Mouse (Mus musculus): ENCODE results near the gene F2rl1. TPM values are rescaled to one million over a fixed set of nuclear protein-coding genes. Genes with fewer than 3 reads are reported as not detected.
A peak's percentile ranks its signal among the peaks of the same experiment; 100 is the strongest.

F2rl1 gene
- total RNA-seq, 2 experiments from 2014 or later = 0.13 to 0.20 TPM

DNA sequence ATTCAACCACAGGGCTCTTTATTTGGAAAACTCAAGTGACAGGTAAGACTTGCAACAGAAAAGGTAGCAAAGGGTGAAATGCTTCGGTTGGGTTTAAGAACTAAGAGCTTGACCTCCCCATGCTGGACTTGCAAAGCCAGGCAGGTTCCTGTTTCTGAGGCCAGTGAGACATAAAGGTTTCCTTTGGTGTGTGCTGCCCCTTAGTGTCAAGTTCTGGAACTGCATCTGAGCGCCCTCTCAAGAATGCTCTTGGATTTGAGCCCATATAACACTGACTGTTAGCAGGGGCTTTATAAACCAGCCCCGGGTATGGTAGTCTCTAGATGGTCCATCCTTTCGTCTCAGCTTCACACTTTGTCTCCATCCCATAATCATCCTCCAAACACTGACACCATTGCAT is 43.6 kb downstream of the F2rl1 start:
- DNase-seq (ENCODE audit: extremely low spot score in 1 of 2, low spot score in 2 of 2) = peak; percentile 65 to 78
- intact Hi-C loops (cut with DNase I) = loop anchor here (2.0 kb wide), 1 partner anchor 91 kb away; no protein-coding TSS in a partner anchor

DNA sequence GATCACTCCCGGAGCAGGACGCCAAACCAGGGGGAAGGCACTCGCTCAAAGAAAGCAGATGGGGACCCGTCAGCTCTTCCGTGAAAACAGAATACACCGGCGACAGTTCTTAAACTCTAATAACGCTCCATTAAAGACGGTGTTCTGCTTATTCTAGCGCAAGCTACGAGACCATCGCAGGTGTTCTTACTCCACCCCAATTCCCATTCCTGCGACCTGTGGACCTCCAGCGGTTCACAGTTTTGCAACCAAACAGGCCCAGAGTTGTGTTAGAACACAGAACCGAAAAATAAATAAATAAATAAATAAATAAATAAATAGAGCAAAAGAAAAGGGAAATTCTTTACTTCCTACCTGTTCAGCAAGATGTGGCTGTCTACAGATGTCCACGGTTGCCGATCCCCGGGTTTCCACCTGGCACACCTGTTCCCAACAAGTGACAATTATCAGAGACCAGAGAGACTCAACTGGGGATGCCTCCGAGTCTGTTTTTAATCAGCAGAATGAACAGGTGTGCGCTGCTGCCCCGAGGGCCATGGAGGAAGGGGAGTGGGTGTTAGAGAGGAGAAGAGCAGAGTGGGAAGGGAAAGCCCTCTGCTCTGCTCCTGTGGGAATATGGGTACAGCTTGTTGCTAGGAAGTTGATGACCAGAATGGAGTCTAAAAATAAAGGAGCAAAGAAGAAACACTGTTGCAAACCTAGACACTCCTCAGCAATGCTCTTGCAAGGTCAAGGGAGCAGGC is 46.2 kb downstream of the F2rl1 start, which contains the start of gene S100z:
TSS of gene S100z (minus strand) at position 51 of the 743 bp plus-strand sequence.
- intact Hi-C loops (cut with DNase I) = no loop called here
- no peak for DNase-seq (ENCODE audit: extremely low spot score in 1 of 2, low spot score in 2 of 2)

DNA sequence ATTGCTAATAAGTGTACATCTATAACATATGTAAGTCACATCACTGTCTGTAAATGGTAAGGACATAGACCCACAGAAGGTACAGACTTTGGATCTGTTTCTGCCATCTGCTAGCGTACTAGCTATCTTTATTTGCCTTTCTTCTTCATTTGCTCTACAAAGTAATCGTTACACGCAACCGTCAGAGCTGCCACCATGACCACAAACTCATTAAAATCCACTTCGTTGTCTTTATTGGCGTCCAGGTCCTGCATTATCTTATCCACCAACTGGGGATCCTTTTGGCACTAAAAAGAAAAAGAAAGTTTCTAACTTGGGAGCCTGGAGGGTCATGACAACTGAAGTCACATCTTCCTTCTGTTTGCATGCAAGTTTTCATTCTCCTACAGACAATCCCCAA is 47.9 kb downstream of the F2rl1 start:
- intact Hi-C loops (cut with DNase I) = no loop called here
- no peak for DNase-seq (ENCODE audit: extremely low spot score in 1 of 2, low spot score in 2 of 2)

DNA sequence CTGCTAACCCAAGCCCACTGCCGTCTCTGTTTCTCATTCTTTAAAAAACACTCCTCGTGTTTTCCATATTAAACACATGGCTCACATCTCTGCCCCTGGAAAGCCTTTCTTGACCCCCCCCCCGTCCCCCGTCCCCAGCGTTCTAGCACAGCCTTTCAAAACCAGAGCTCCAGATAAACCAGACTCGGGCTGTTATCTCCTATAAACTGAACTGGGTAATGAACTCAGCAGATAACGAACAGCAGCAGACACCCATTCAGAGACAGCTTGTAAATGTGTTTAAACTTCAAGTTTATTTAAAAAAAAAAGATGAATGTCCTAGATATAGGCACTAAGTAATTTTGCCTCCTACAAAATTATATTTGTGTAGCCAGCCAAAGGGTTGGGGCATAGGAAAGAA is 49.9 kb downstream of the F2rl1 start:
- intact Hi-C loops (cut with DNase I) = no loop called here
- no peak for DNase-seq (ENCODE audit: extremely low spot score in 1 of 2, low spot score in 2 of 2)

DNA sequence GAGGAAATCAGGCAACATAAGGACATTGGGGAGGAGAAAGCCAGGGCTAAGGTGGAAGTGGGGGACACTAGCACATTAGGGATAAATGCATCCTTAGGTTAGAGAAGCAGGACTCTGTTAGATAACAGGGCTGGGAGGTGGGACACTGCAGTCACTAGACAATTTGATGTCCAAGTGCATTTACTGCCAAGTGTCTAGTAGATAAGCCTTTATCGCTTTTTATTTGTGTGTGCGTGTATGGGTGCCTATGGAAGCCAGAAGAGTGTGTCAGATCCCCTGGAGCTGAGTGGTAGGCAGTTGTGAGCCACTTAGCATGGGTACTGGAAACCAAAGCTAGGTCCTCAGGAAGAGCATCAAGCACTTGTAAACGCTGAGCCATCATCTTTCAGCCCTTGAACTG is 50.7 kb downstream of the F2rl1 start:
- intact Hi-C loops (cut with DNase I) = no loop called here
- DNase-seq (ENCODE audit: extremely low spot score in 1 of 2, low spot score in 2 of 2) = no peak

DNA sequence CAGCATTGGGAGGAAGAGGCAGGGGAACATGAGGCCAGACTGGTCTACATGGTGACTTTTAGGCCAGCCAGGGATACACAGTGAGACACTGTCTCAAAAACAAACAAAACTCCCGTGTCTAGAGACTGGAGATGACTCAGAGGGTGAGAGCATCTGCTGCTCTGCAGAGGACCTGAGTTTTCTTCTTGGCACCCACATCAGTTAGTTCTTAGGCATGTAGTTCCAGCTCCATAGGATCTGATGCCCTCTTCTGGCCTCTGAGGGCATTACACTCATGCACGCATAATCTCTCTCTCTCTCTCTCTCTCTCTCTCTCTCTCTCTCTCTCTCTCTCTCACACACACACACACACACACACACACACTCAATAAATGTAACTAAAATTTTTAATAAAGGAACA is 54.1 kb downstream of the F2rl1 start:
- intact Hi-C loops (cut with DNase I) = no loop called here
- peak in 1 of 2 experiments; percentile 33 for DNase-seq (ENCODE audit: extremely low spot score in 1 of 2, low spot score in 2 of 2)

Other genes with a start within 250 kb of the F2rl1 start
- 10 to 100 TPM; 14.7 to 18.0 TPM for gene Zbed3, start 201.6 kb downstream of the F2rl1 start, total RNA-seq (2021)
- gene Aggf1, start 149.9 kb downstream of the F2rl1 start, total RNA-seq (2021) = 10 to 100 TPM; 39.0 to 39.9 TPM
- 10 to 100 TPM; 14.8 to 17.0 TPM for gene Crhbp, start 80.3 kb downstream of the F2rl1 start, total RNA-seq (2021)
- gene S100z, start 46.5 kb downstream of the F2rl1 start, total RNA-seq (2021) = not detected
- gene F2r, start 93.3 kb upstream of the F2rl1 start, total RNA-seq (2021) = 10 to 100 TPM in 1 of 2 experiments, 1 to 10 TPM in 1; 9.8 to 10.7 TPM
- under 1 TPM; 0.17 to 0.55 TPM for gene F2rl2, start 171.6 kb upstream of the F2rl1 start, total RNA-seq (2021)

Measured in left cerebral cortex, postnatal 10 days (tissue).